Mouse (Mus musculus): ENCODE data around the gene Lexm. TPM values are rescaled to one million over a fixed set of nuclear protein-coding genes. Genes with fewer than 3 reads are reported as not detected.

Lexm gene
- polyA plus RNA-seq, 1 experiment from 2014 or later: 0.24 TPM

DNA sequence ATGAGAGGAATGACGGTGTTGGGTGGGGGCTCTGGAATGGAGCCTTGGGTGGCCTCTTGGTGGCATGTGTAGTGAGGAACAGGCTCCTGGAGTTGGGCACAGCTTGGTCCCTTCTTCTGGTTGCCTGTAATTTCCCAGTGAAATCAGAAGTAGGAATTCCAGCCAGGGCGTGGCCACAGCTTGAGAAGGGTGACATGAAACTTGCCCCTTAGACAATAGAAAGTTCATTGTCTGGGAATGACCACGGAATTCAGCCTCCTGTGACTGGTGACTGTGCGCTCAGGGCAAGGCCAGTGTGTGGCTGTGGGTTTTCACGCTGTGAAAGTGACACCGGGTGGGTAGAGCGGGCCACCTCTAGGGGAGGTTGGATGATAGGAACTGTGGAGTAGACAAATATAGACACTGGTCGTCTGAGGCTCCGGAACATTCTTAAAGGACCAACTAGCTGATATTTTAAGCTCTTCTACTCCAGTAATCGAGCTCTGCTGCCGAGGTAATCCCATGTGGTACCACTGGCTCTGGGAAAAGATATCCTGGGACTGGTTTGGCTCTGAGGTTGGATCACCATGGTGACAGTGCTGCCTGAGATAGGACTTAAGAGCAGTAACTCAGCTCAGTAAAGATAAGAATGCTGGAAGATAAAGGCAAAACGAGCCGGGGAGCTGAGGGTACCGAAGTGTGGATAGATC lies 35.7 kb downstream of the Lexm start:
- Histone ChIP-seq H3K27ac (replicated peaks) (no peak overlapping the region), H3K4me3 (replicated peaks) (no peak overlapping the region), H3K9ac (no peak overlapping the region), H3K4me1 (0 out of 2 replicates have a peak, but pooled peaks cover 4% of the 10 kb centered on the region), H3K27me3 (no peaks in the 10 kb centered on the region), H3K9me3 (replicated peaks) (no peaks in the 10 kb centered on the region), H3K4me2 (replicated peaks) (no peak overlapping the region), H3K36me3 (peaks cover 72% of the 10 kb centered on the region)
- ATAC-seq (ENCODE audit: insufficient number of reproducible peaks, low FRiP score, low TSS enrichment, low read depth): no peak
- WGBS: 87% methylated on average over 14 of the region's 14 CpGs

- Histone ChIP-seq H3K27ac (replicated peaks) (no peak overlapping the region), H3K4me3 (replicated peaks) (no peak overlapping the region), H3K36me3 (peaks cover 73% of the 10 kb centered on the region), H3K4me1 (0 out of 2 replicates have a peak, but pooled peaks cover 4% of the 10 kb centered on the region), H3K4me2 (replicated peaks) (no peak overlapping the region), H3K27me3 (no peaks in the 10 kb centered on the region), H3K9ac (no peak overlapping the region), H3K9me3 (replicated peaks) (no peaks in the 10 kb centered on the region)
- WGBS: 83% methylated on average over 7 of the region's 7 CpGs
- ATAC-seq (ENCODE audit: insufficient number of reproducible peaks, low FRiP score, low TSS enrichment, low read depth): no peak
Measured at GRCm38 (mm10) chr4:106577511-106577910, 39.5 kb downstream of the Lexm start.

DNA sequence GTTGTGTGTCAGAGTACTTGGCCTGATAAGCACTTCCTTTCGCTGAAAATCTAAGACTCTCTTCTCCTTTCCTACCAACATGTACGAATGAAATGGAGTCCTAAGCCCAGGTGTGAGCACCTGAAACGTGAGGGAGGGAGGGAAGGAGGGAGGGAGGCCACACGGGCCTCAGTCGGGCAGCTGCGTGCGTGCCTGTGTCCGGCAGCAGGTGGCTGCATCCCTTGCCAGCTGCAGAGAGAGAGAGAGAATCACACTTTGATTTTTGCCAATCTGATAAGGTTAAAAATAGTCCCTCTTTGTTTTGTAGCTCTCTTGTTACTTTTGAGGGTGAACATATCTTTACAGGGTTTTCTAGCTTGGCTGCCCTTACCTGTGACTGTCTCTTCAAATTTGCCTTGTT lies 42.0 kb downstream of the Lexm start:
- H3K9ac ChIP-seq: no peak overlapping the region
- peaks cover 68% of the 10 kb centered on the region for H3K36me3 ChIP-seq
- no peaks in the 10 kb centered on the region for H3K27me3 ChIP-seq
- H3K4me1 ChIP-seq: 0 out of 2 replicates have a peak, but pooled peaks cover 4% of the 10 kb centered on the region
- H3K9me3 ChIP-seq (replicated peaks): no peaks in the 10 kb centered on the region
- no peak overlapping the region for H3K4me2 ChIP-seq (replicated peaks)
- ATAC-seq (ENCODE audit: insufficient number of reproducible peaks, low FRiP score, low TSS enrichment, low read depth): no peak
- H3K4me3 ChIP-seq (replicated peaks): no peak overlapping the region
- 86% methylated on average over 8 of the region's 8 CpGs for WGBS
- H3K27ac ChIP-seq (replicated peaks): no peak overlapping the region

DNA sequence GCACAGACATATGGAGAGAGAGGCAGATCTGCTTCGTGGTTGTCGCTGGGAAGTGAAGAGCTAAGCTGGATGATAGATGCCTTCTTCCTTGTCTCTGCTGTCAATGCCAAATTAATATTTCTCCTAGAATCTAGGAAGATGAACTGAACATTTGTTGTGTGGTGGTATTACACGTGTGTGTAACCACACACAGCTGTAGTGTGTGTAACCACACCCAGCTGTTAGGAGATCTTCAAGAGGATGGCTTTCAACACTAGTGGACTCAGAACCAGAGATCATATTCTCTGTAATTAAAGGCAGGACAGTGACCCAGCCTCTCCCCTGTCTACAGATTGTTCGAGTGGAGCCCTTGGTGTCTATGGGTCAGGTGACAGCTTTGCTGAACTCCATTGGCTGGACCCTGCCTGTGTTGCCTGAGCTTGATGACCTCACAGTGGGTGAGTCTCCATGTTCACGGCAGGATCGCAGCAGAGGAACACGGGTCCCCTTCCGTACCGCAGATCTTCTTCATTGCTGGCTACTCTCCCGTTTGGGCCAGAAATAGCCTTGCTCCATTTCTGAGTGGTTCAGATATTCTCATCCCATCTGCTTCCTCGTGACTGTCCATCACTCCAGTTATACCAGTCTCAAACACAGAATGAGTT lies 45.8 kb downstream of the Lexm start:
- no peak for ATAC-seq (ENCODE audit: insufficient number of reproducible peaks, low FRiP score, low TSS enrichment, low read depth)
- Histone ChIP-seq H3K9ac (no peak overlapping the region), H3K4me3 (replicated peaks) (no peak overlapping the region), H3K4me1 (no peaks in the 10 kb centered on the region), H3K27me3 (no peaks in the 10 kb centered on the region), H3K4me2 (replicated peaks) (no peak overlapping the region), H3K27ac (replicated peaks) (no peak overlapping the region), H3K9me3 (replicated peaks) (no peaks in the 10 kb centered on the region), H3K36me3 (peaks cover 54% of the 10 kb centered on the region)
- WGBS: 72% methylated on average over 11 of the region's 11 CpGs

- Histone ChIP-seq H3K27ac (replicated peaks) (no peak overlapping the region), H3K27me3 (no peaks in the 10 kb centered on the region), H3K9me3 (replicated peaks) (no peaks in the 10 kb centered on the region), H3K4me3 (replicated peaks) (no peak overlapping the region), H3K9ac (no peak overlapping the region), H3K4me1 (no peaks in the 10 kb centered on the region), H3K4me2 (replicated peaks) (no peak overlapping the region), H3K36me3 (peaks cover 57% of the 10 kb centered on the region)
- WGBS: 83% methylated on average over 4 of the region's 4 CpGs
- ATAC-seq (ENCODE audit: insufficient number of reproducible peaks, low FRiP score, low TSS enrichment, low read depth): no peak
Measured at GRCm38 (mm10) chr4:106569680-106570079, 47.4 kb downstream of the Lexm start.

DNA sequence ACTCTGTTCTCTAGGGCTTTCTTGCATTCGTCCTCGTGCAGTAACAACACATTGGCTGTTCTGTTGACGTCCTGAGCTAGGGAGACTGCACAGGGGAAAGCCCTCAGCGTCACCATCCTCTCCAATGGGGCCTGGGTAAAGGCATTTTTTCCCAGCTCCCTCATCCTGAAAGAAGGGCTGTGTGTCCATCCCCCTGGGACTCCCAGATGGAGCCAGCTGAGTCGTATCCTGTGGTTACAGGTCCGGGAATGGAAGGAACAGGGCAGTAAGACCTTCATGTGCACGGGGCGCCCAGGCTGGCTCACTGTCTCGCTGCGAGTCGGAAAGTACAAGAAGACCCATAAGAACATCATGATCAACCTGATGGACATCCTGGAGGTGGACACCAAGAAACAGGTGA lies 52.9 kb downstream of the Lexm start:
- Histone ChIP-seq H3K4me3 (replicated peaks) (no peak overlapping the region), H3K27ac (replicated peaks) (no peak overlapping the region), H3K36me3 (peaks cover 28% of the 10 kb centered on the region; the same call in 1 of the 2 replicates), H3K27me3 (no peaks in the 10 kb centered on the region), H3K9me3 (replicated peaks) (no peaks in the 10 kb centered on the region), H3K4me1 (peaks cover 31% of the 10 kb centered on the region), H3K9ac (no peak overlapping the region), H3K4me2 (replicated peaks) (no peak overlapping the region)
- ATAC-seq (ENCODE audit: insufficient number of reproducible peaks, low FRiP score, low TSS enrichment, low read depth): no peak
- WGBS: 87% methylated on average over 11 of the region's 11 CpGs

DNA sequence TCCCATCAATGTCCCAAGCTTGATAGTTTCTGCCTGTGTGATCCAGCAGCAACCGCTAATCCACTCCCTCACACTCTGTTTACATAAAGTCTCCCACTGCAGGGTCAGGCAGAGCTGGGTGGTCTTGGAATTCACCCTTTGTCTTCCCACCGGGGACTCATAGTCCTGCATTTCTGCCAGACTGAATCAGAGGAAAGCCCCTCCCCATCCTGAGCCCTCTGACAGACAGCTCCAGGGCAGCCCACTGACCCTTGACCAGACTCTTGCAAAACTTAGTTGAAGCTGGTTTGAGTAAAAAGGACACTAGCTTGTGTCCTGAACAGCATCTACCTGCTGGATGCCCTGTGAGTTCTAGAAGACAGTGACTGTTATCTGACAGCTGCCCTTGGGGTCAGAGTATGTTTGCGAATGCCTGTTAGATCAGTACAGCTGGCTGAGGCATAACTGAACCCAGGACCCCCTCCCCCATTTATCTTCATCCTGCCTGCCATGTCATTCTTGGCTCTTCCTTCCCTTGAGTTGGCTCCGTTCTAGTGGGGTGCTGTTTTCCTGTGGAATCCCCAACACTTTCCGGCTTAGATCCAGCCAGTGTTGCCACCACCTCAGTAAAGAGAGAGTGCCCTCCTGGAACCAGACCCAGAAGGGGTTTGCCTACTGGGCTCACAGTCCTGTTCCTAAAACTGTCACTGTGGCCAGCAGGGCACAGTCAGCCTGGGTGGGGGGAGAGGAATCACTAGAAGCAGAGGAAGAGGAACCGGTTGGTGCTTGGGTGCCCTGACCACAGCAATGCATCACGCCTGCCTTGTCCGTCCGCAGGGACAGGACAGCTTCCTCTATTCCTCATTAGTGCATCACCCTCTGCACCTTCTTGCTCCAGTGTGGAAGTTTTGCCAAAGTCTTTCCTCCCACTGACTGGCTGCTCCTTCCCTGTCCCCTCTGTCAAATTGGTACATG lies 53.9 kb downstream of the Lexm start:
- WGBS: 53% methylated on average over 9 of the region's 9 CpGs
- Histone ChIP-seq H3K36me3 (peaks cover 24% of the 10 kb centered on the region; the same call in 1 of the 2 replicates), H3K4me1 (peaks cover 31% of the 10 kb centered on the region), H3K9ac (no peak overlapping the region), H3K9me3 (replicated peaks) (no peaks in the 10 kb centered on the region), H3K4me2 (replicated peaks) (peak overlapping the region; percentile 83), H3K27me3 (no peaks in the 10 kb centered on the region), H3K4me3 (replicated peaks) (peak overlapping the region; percentile 81), H3K27ac (replicated peaks) (no peak overlapping the region)
- no peak for ATAC-seq (ENCODE audit: insufficient number of reproducible peaks, low FRiP score, low TSS enrichment, low read depth)

DNA sequence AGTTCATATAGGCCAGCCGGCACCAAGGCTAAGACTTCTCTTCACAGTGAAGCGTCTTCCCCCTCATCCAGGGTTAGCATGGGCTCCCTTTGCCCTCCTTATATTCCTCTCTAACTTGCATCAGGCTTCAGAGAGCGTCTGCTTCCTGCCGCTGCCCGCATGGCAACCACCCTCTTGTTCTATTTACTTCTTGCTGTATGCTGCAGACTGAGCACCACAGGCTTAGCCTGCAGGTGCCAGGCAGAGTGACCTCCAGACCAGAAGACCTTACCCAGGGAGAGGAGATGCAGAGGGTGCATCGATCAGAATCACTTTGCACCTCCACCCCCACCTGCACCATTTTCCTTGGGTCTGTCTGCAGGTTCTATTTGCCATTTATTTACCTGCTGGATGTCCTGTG lies 55.0 kb downstream of the Lexm start:
- Histone ChIP-seq H3K36me3 (peaks cover 19% of the 10 kb centered on the region; the same call in 1 of the 2 replicates), H3K4me1 (peaks cover 31% of the 10 kb centered on the region), H3K9ac (peak overlapping the region; percentile 59; the same call in 1 of the 2 replicates), H3K27ac (replicated peaks) (no peak overlapping the region), H3K27me3 (no peaks in the 10 kb centered on the region), H3K4me2 (replicated peaks) (peak overlapping the region; percentile 83), H3K4me3 (replicated peaks) (peak overlapping the region; percentile 81), H3K9me3 (replicated peaks) (no peaks in the 10 kb centered on the region)
- no peak for ATAC-seq (ENCODE audit: insufficient number of reproducible peaks, low FRiP score, low TSS enrichment, low read depth)
- 8% methylated on average over 6 of the region's 6 CpGs for WGBS

GRCm38 (mm10) chr4:106560846-106561781 lies 55.9 kb downstream of the Lexm start, which contains the start of gene Dhcr24:
Gene Dhcr24 (plus strand): TSS chr4:106561038.
- peak within 1 kb of the TSS; percentile 70 for H3K27ac ChIP-seq (replicated peaks)

GRCm38 (mm10) chr4:106560213-106560845 lies 56.7 kb downstream of the Lexm start:
- under 1% methylated on average over 19 of the region's 20 CpGs for WGBS
- Histone ChIP-seq H3K9me3 (replicated peaks) (no peaks in the 10 kb centered on the region), H3K27ac (replicated peaks) (peak overlapping the region; percentile 53; the same call in 1 of the 2 replicates)

More at GRCm38 (mm10) chr4:106560846-106561781, 55.9 kb downstream of the Lexm start, which contains the start of gene Dhcr24:
- peak within 1 kb of the TSS; percentile 81 for H3K4me3 ChIP-seq (replicated peaks)
- peaks cover 19% of the 10 kb centered on the region; the same call in 1 of the 2 replicates for H3K36me3 ChIP-seq
- H3K9me3 ChIP-seq (replicated peaks): no peaks in the 10 kb centered on the region
- ATAC-seq (ENCODE audit: insufficient number of reproducible peaks, low FRiP score, low TSS enrichment, low read depth): peak; percentile 99
- peak within 1 kb of the TSS; percentile 59 for H3K9ac ChIP-seq
- H3K27me3 ChIP-seq: no peaks in the 10 kb centered on the region
- WGBS: under 1% methylated on average over 89 of the region's 89 CpGs
- peak within 1 kb of the TSS; percentile 83 for H3K4me2 ChIP-seq (replicated peaks)
- peaks cover 31% of the 10 kb centered on the region for H3K4me1 ChIP-seq

More at GRCm38 (mm10) chr4:106560213-106560845, 56.7 kb downstream of the Lexm start:
- Histone ChIP-seq H3K4me2 (replicated peaks) (peak overlapping the region; percentile 83), H3K27me3 (no peaks in the 10 kb centered on the region), H3K4me3 (replicated peaks) (peak overlapping the region; percentile 81), H3K4me1 (peaks cover 31% of the 10 kb centered on the region), H3K9ac (no peak overlapping the region; the same call in 1 of the 2 replicates), H3K36me3 (peaks cover 13% of the 10 kb centered on the region; the same call in 1 of the 2 replicates)
- no peak; the same call in 1 of the 2 replicates for ATAC-seq (ENCODE audit: insufficient number of reproducible peaks, low FRiP score, low TSS enrichment, low read depth)

Data from embryonic facial prominence, embryonic 15.5 days (tissue).